Mouse (Mus musculus) embryonic facial prominence, embryonic 10.5 days (tissue): ENCODE results near the gene Etaa1. TPM values are rescaled to one million over a fixed set of nuclear protein-coding genes. Genes with fewer than 3 reads are reported as not detected.
A peak's percentile ranks its signal among the peaks of the same experiment; 100 is the strongest.

Experiments
- DNase-seq: peaks from one replicate; pipeline ENCODE4 v3.0.0-alpha.2; 2017; ENCODE audit warnings: low spot score
- H3K27ac ChIP-seq: fragments of 300-500 bp; sonication (generic); replicated peaks from 2 replicates; pipeline ENCODE4 v1.5.1; 2016; ENCODE audit warnings: mild to moderate bottlenecking
- H3K27me3 ChIP-seq: fragments of 300-500 bp; sonication (generic); replicated peaks from 2 replicates; pipeline ENCODE4 v1.6.1; 2016; ENCODE audit warnings: low read depth, mild to moderate bottlenecking; ENCODE audit not compliant: poor library complexity, severe bottlenecking
- H3K36me3 ChIP-seq: fragments of 300-500 bp; sonication (generic); replicated peaks from 2 replicates; pipeline ENCODE4 v1.6.1; 2016; ENCODE audit warnings: mild to moderate bottlenecking, moderate library complexity
- H3K4me1 ChIP-seq: fragments of 300-500 bp; sonication (generic); 2 replicates; pipeline ENCODE4 v1.6.1; 2016
- H3K4me3 ChIP-seq: fragments of 300-500 bp; sonication (generic); 2 replicates; pipeline ENCODE4 v1.5.1; 2016; ENCODE audit warnings: mild to moderate bottlenecking, moderate library complexity
- H3K9me3 ChIP-seq: fragments of 300-500 bp; sonication (generic); 2 replicates; pipeline ENCODE4 v1.6.1; 2016; ENCODE audit warnings: mild to moderate bottlenecking
- WGBS: fragments of 180-500 bp; shearing (Covaris S2); methylation state at CpG from one replicate; pipeline ENCODE4 v1.1.7; 2016; 5-methylcytosine and 5-hydroxymethylcytosine counted together
- polyA plus RNA-seq: library from polyadenylated mRNA; unstranded; fragments of >200 nt; fragmentation: Nextera tagmentation; extraction: Ambion mirVana; gene quantifications from 2 replicates; pipeline ENCODE4 v1.2.1, GENCODE M21; 2016

The Etaa1 gene
- 13.8 and 15.1 TPM in 2 replicates for polyA plus RNA-seq

GRCm38 (mm10) chr11:17953231-17954134 is at the start of gene Etaa1:
Gene Etaa1 (minus strand): TSS chr11:17953875.
- peak; percentile 95 for DNase-seq
- Histone ChIP-seq H3K4me1 (peaks cover 9% of the 10 kb centered on the region), H3K36me3 (peaks cover 34% of the 10 kb centered on the region), H3K4me3 (peak within 1 kb of the TSS; percentile 93), H3K27ac (peak within 1 kb of the TSS; percentile 98), H3K27me3 (no peaks in the 10 kb centered on the region), H3K9me3 (no peaks in the 10 kb centered on the region)
- under 1% methylated on average over 69 of the region's 69 CpGs for WGBS

GRCm38 (mm10) chr11:17994151-17994550 is 40.5 kb upstream of the Etaa1 start:
- Histone ChIP-seq H3K9me3 (no peaks in the 10 kb centered on the region), H3K27me3 (no peaks in the 10 kb centered on the region), H3K4me3 (no peak overlapping the region), H3K36me3 (no peaks in the 10 kb centered on the region), H3K4me1 (no peaks in the 10 kb centered on the region), H3K27ac (no peak overlapping the region)
- WGBS = 89% methylated on average over 3 of the region's 3 CpGs
- no peak for DNase-seq

- H3K36me3 ChIP-seq = no peaks in the 10 kb centered on the region
- no peaks in the 10 kb centered on the region for H3K9me3 ChIP-seq
- H3K27me3 ChIP-seq = no peaks in the 10 kb centered on the region
- no peaks in the 10 kb centered on the region for H3K4me1 ChIP-seq
- no peak overlapping the region for H3K27ac ChIP-seq
- DNase-seq = no peak
- 90% methylated on average over 9 of the region's 9 CpGs for WGBS
- no peak overlapping the region for H3K4me3 ChIP-seq
Measured at GRCm38 (mm10) chr11:17992311-17992710, 38.6 kb upstream of the Etaa1 start.

- no peaks in the 10 kb centered on the region for H3K36me3 ChIP-seq
- H3K27ac ChIP-seq = no peak overlapping the region
- H3K9me3 ChIP-seq = no peaks in the 10 kb centered on the region
- H3K4me1 ChIP-seq = no peaks in the 10 kb centered on the region
- 89% methylated on average over 2 of the region's 2 CpGs for WGBS
- H3K27me3 ChIP-seq = no peaks in the 10 kb centered on the region
- DNase-seq = no peak
- no peak overlapping the region for H3K4me3 ChIP-seq
Measured at GRCm38 (mm10) chr11:17983331-17983730, 29.7 kb upstream of the Etaa1 start.

GRCm38 (mm10) chr11:17981246-17981645 is 27.6 kb upstream of the Etaa1 start:
- H3K27ac ChIP-seq = no peak overlapping the region
- no peaks in the 10 kb centered on the region for H3K27me3 ChIP-seq
- no peaks in the 10 kb centered on the region for H3K36me3 ChIP-seq
- 70% methylated on average over 4 of the region's 4 CpGs for WGBS
- no peaks in the 10 kb centered on the region for H3K9me3 ChIP-seq
- no peak for DNase-seq
- H3K4me1 ChIP-seq = no peaks in the 10 kb centered on the region
- no peak overlapping the region for H3K4me3 ChIP-seq

GRCm38 (mm10) chr11:17975581-17975980 is 21.9 kb upstream of the Etaa1 start:
- H3K36me3 ChIP-seq = no peaks in the 10 kb centered on the region
- WGBS = 86% methylated on average over 3 of the region's 3 CpGs

GRCm38 (mm10) chr11:17952791-17953190 is 884 bp downstream of the Etaa1 start:
- Histone ChIP-seq H3K4me1 (peaks cover 9% of the 10 kb centered on the region), H3K27ac (peak overlapping the region; percentile 98), H3K4me3 (peak overlapping the region; percentile 93), H3K9me3 (no peaks in the 10 kb centered on the region), H3K36me3 (peaks cover 41% of the 10 kb centered on the region), H3K27me3 (no peaks in the 10 kb centered on the region)
- no peak for DNase-seq
- WGBS = 5% methylated on average over 3 of the region's 3 CpGs

More at GRCm38 (mm10) chr11:17975581-17975980, 21.9 kb upstream of the Etaa1 start:
- H3K4me3 ChIP-seq = no peak overlapping the region
- no peak for DNase-seq
- no peak overlapping the region for H3K27ac ChIP-seq
- H3K4me1 ChIP-seq = no peaks in the 10 kb centered on the region
- no peaks in the 10 kb centered on the region for H3K9me3 ChIP-seq
- no peaks in the 10 kb centered on the region for H3K27me3 ChIP-seq

- no peak overlapping the region for H3K4me3 ChIP-seq
- peaks cover 55% of the 10 kb centered on the region for H3K36me3 ChIP-seq
- H3K27ac ChIP-seq = no peak overlapping the region
- H3K9me3 ChIP-seq = no peaks in the 10 kb centered on the region
- 92% methylated on average over 3 of the region's 3 CpGs for WGBS
- no peak for DNase-seq
- H3K27me3 ChIP-seq = no peaks in the 10 kb centered on the region
- H3K4me1 ChIP-seq = peaks cover 9% of the 10 kb centered on the region
Measured at GRCm38 (mm10) chr11:17951336-17951735, 2.3 kb downstream of the Etaa1 start.

GRCm38 (mm10) chr11:17939168-17939567 is 14.5 kb downstream of the Etaa1 start:
- 92% methylated on average over 1 of the region's 1 CpGs for WGBS
- Histone ChIP-seq H3K27me3 (no peaks in the 10 kb centered on the region), H3K27ac (no peak overlapping the region), H3K4me3 (no peak overlapping the region), H3K9me3 (no peaks in the 10 kb centered on the region), H3K36me3 (peaks cover 55% of the 10 kb centered on the region), H3K4me1 (no peaks in the 10 kb centered on the region)
- DNase-seq = no peak

GRCm38 (mm10) chr11:17937931-17938330 is 15.7 kb downstream of the Etaa1 start:
- Histone ChIP-seq H3K36me3 (peaks cover 43% of the 10 kb centered on the region), H3K9me3 (no peaks in the 10 kb centered on the region), H3K27me3 (no peaks in the 10 kb centered on the region), H3K4me1 (no peaks in the 10 kb centered on the region), H3K4me3 (no peak overlapping the region), H3K27ac (no peak overlapping the region)
- no peak for DNase-seq

- no peaks in the 10 kb centered on the region for H3K36me3 ChIP-seq
- 76% methylated on average over 4 of the region's 4 CpGs for WGBS
- no peak for DNase-seq
- H3K4me1 ChIP-seq = no peaks in the 10 kb centered on the region
- no peaks in the 10 kb centered on the region for H3K27me3 ChIP-seq
- H3K4me3 ChIP-seq = no peak overlapping the region
- H3K27ac ChIP-seq = no peak overlapping the region
- no peaks in the 10 kb centered on the region for H3K9me3 ChIP-seq
Measured at GRCm38 (mm10) chr11:17917905-17918304, 35.8 kb downstream of the Etaa1 start.

- H3K27me3 ChIP-seq = no peaks in the 10 kb centered on the region
- H3K4me3 ChIP-seq = no peak overlapping the region
- no peaks in the 10 kb centered on the region for H3K9me3 ChIP-seq
- no peaks in the 10 kb centered on the region for H3K4me1 ChIP-seq
- H3K27ac ChIP-seq = no peak overlapping the region
- WGBS = 95% methylated on average over 5 of the region's 5 CpGs
- DNase-seq = no peak
- no peaks in the 10 kb centered on the region for H3K36me3 ChIP-seq
Measured at GRCm38 (mm10) chr11:17917101-17917500, 36.6 kb downstream of the Etaa1 start.

- Histone ChIP-seq H3K27me3 (no peaks in the 10 kb centered on the region), H3K36me3 (no peaks in the 10 kb centered on the region), H3K4me3 (no peak overlapping the region), H3K27ac (no peak overlapping the region), H3K9me3 (no peaks in the 10 kb centered on the region), H3K4me1 (no peaks in the 10 kb centered on the region)
- DNase-seq = no peak
- WGBS = 81% methylated on average over 1 of the region's 1 CpGs
Measured at GRCm38 (mm10) chr11:17916486-17916885, 37.2 kb downstream of the Etaa1 start.
